Comparison of ENCODE assay signal across 9 mouse cellular contexts in the genomic region with DNA sequence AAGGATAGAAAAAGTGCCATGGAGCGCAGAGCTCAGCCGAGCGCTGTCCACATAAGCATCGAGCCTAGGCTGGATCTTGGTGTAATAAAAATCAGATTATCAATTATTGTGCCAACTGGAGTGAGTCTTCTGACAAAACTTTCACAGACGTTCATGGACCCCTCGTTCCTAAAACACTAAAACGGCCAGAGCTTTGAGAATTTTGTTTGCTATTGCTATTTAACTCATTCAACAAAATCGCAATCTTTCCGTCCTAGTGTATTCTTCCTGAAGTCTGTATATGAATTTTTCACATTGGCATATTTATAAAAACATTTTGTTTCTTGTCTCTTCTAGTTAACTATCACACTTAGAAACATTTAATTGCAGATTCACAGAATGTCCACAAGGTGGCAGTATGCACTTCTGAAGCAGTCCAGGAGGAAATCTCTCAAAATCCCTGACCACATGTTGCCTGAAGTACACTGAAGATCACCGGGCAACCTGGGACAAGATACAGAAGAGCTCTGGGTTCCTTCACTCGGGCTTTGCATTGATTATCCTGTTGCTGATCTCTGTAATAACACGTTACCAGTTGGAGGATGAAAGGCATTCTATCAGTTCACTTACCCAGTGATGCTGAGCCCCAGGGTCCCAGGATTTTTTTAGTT. TPM values are rescaled to one million over a fixed set of nuclear protein-coding genes. Genes with fewer than 3 reads are reported as not detected.
DNase-seq lines count a peak whose midpoint lies in the region; ATAC-seq and TF ChIP-seq lines count a peak whose summit lies in the region.
"Had no signal": no experiment of that assay in that cellular context is flagged by ENCODE, and none has a peak within 500 bp of the region (broad histone marks: within the 10 kb centered on the region; RNA-seq: fewer than 3 reads in every experiment).

No protein-coding gene starts in this region.

- no peaks in the 10 kb centered on the region; the same call in 1 of the 2 replicates for H3K4me1 ChIP-seq in heart, adult 2 months (ENCODE audit: control insufficient read depth, insufficient read depth, low read length)
- H3K4me1 ChIP-seq in heart, embryonic 12.5 days (replicated peaks): no peaks in the 10 kb centered on the region; the same call in 1 of the 2 replicates
- no peaks in the 10 kb centered on the region for H3K4me1 ChIP-seq in ES-Bruce4 (ENCODE audit: control insufficient read depth, insufficient read depth, low read length)
- H3K4me1 ChIP-seq in hindbrain, embryonic 11.5 days (replicated peaks; ENCODE audit: control insufficient read depth, insufficient read depth, low read length): no peaks in the 10 kb centered on the region
- H3K4me1 ChIP-seq in lung, postnatal 0 days (ENCODE audit: insufficient read depth, low read depth, low read length): no peaks in the 10 kb centered on the region
- H3K4me1 ChIP-seq in small intestine, adult 2 months (ENCODE audit: control insufficient read depth, insufficient read depth, insufficient read length, low read length): no peaks in the 10 kb centered on the region

- intact Hi-C loops in heart, adult 2 months (cut with DNase I): loop anchor here (1.0 to 5.0 kb wide), 2 partner anchors 64 to 594 kb away; no protein-coding TSS in a partner anchor

- no peak for TF ChIP-seq EP300 in heart, adult 2 months (IDR thresholded peaks at IDR 0.05; ENCODE audit: insufficient read depth, low read depth, low read length)
- no peak for TF ChIP-seq EP300 in ES-Bruce4 (IDR thresholded peaks at IDR 0.05; ENCODE audit: insufficient read depth, low read depth, low read length)
- no peak for TF ChIP-seq EP300 in lung, postnatal 0 days (IDR thresholded peaks at IDR 0.05)

- no peak overlapping the region for H3K4me3 ChIP-seq in heart, adult 2 months
- no peak overlapping the region for H3K4me3 ChIP-seq in heart, embryonic 12.5 days
- H3K4me3 ChIP-seq in ES-Bruce4 (ENCODE audit: low read depth, low read length): no peak overlapping the region
- no peak overlapping the region for H3K4me3 ChIP-seq in hindbrain, embryonic 11.5 days (ENCODE audit: low read depth, low read length)
- no peak overlapping the region for H3K4me3 ChIP-seq in lung, postnatal 0 days (ENCODE audit: low read depth, low read length)
- no peak overlapping the region for H3K4me3 ChIP-seq in small intestine, adult 2 months (ENCODE audit: low read depth, low read length)
- H3K4me3 ChIP-seq: myocyte had no signal

- H3K79me2 ChIP-seq in heart, adult 2 months (replicated peaks; ENCODE audit: control insufficient read depth, insufficient read depth, low read length): no peaks in the 10 kb centered on the region

- 20% methylated on average over 12 of the region's 12 CpGs for WGBS in heart, adult 2 months
- WGBS in heart, embryonic 12.5 days: 21% methylated on average over 12 of the region's 12 CpGs
- WGBS in hindbrain, embryonic 11.5 days: 29% methylated on average over 12 of the region's 12 CpGs
- 23% methylated on average over 12 of the region's 12 CpGs for WGBS in lung, postnatal 0 days
- 28% methylated on average over 12 of the region's 12 CpGs for WGBS in small intestine, adult 2 months

- no peaks in the 10 kb centered on the region for H3K36me3 ChIP-seq in heart, adult 2 months (ENCODE audit: control insufficient read depth, insufficient read depth, low read length)
- H3K36me3 ChIP-seq in heart, embryonic 12.5 days: no peaks in the 10 kb centered on the region
- H3K36me3 ChIP-seq in ES-Bruce4 (ENCODE audit: control insufficient read depth, insufficient read depth, low read length, poor library complexity, severe bottlenecking): no peaks in the 10 kb centered on the region
- H3K36me3 ChIP-seq in hindbrain, embryonic 11.5 days (ENCODE audit: control insufficient read depth, insufficient read depth, low read length): no peaks in the 10 kb centered on the region
- no peaks in the 10 kb centered on the region for H3K36me3 ChIP-seq in lung, postnatal 0 days (ENCODE audit: insufficient read depth, low read length)
- no peaks in the 10 kb centered on the region for H3K36me3 ChIP-seq in small intestine, adult 2 months (ENCODE audit: control insufficient read depth, insufficient read depth, low read length)

- no peak overlapping the region for H3K27ac ChIP-seq in heart, adult 2 months
- H3K27ac ChIP-seq in heart, embryonic 12.5 days (ENCODE audit: poor library complexity, severe bottlenecking): no peak overlapping the region
- no peak overlapping the region for H3K27ac ChIP-seq in ES-Bruce4 (ENCODE audit: insufficient read depth, low read length)
- no peak overlapping the region for H3K27ac ChIP-seq in hindbrain, embryonic 11.5 days (ENCODE audit: low read depth, low read length)
- H3K27ac ChIP-seq in lung, postnatal 0 days (ENCODE audit: low read length): no peak overlapping the region
- H3K27ac ChIP-seq in small intestine, adult 2 months (ENCODE audit: insufficient read depth, low read depth, low read length): no peak overlapping the region

- H3K4me2 ChIP-seq in heart, embryonic 12.5 days: no peak overlapping the region; the same call in 1 of the 2 replicates
- no peak overlapping the region for H3K4me2 ChIP-seq in hindbrain, embryonic 11.5 days (replicated peaks; ENCODE audit: low read depth, low read length)
- 0 out of 2 replicates have a peak overlapping the region, but pooled peaks have one; percentile 14 for H3K4me2 ChIP-seq in lung, postnatal 0 days (replicated peaks; ENCODE audit: low read depth, low read length)

- no peak overlapping the region for H3K9ac ChIP-seq in heart, adult 2 months (ENCODE audit: low read depth, low read length)
- no peak overlapping the region for H3K9ac ChIP-seq in heart, embryonic 12.5 days
- no peak overlapping the region for H3K9ac ChIP-seq in ES-Bruce4 (ENCODE audit: low read depth, poor library complexity, severe bottlenecking)
- H3K9ac ChIP-seq in hindbrain, embryonic 11.5 days (ENCODE audit: low read depth, low read length): no peak overlapping the region
- no peak overlapping the region for H3K9ac ChIP-seq in lung, postnatal 0 days (replicated peaks; ENCODE audit: low read depth)

- peak; percentile 95; the same call in 1 of the 2 replicates for TF ChIP-seq CTCF in heart, adult 2 months (IDR thresholded peaks at IDR 0.05)
- TF ChIP-seq CTCF in ES-Bruce4 (IDR thresholded peaks at IDR 0.05; ENCODE audit: low read depth, low read length): peak; percentile 18
- peak; percentile 92 for TF ChIP-seq CTCF in lung, postnatal 0 days (IDR thresholded peaks at IDR 0.05)
- peak; percentile 45; the same call in 1 of the 2 replicates for TF ChIP-seq CTCF in small intestine, adult 2 months (IDR thresholded peaks at IDR 0.05; ENCODE audit: extremely low read depth, insufficient read length, insufficient replicate concordance, low read depth, low read length)

- peaks cover 1% of the 10 kb centered on the region; the same call in 1 of the 2 replicates for H3K27me3 ChIP-seq in heart, adult 2 months (ENCODE audit: control insufficient read depth, insufficient read depth, low read length)
- H3K27me3 ChIP-seq in heart, embryonic 12.5 days (replicated peaks): 0 out of 2 replicates have a peak, but pooled peaks cover 4% of the 10 kb centered on the region
- H3K27me3 ChIP-seq in ES-Bruce4 (ENCODE audit: control insufficient read depth, insufficient read depth, low read length, poor library complexity, severe bottlenecking): no peaks in the 10 kb centered on the region
- no peaks in the 10 kb centered on the region for H3K27me3 ChIP-seq in hindbrain, embryonic 11.5 days (ENCODE audit: control insufficient read depth, insufficient read depth, low read length)
- H3K27me3 ChIP-seq in lung, postnatal 0 days (replicated peaks; ENCODE audit: insufficient read depth, low read length): no peaks in the 10 kb centered on the region
- no peaks in the 10 kb centered on the region for H3K27me3 ChIP-seq in small intestine, adult 2 months (ENCODE audit: control insufficient read depth, insufficient read depth, low read length)

- no peak for ATAC-seq in heart, embryonic 12.5 days (ENCODE audit: insufficient number of reproducible peaks, low FRiP score)
- ATAC-seq in hindbrain, embryonic 11.5 days (ENCODE audit: low FRiP score): peak; percentile 56; the same call in 1 of the 2 replicates
- ATAC-seq in lung, postnatal 0 days: peak; percentile 32; the same call in 1 of the 2 replicates

- no peaks in the 10 kb centered on the region for H3K9me3 ChIP-seq in heart, embryonic 12.5 days (replicated peaks)
- H3K9me3 ChIP-seq in ES-Bruce4 (replicated peaks; ENCODE audit: control insufficient read depth, insufficient read depth, low read length, poor library complexity, severe bottlenecking): no peaks in the 10 kb centered on the region; the same call in 1 of the 2 replicates
- no peaks in the 10 kb centered on the region for H3K9me3 ChIP-seq in hindbrain, embryonic 11.5 days (ENCODE audit: control insufficient read depth, low read length)
- no peaks in the 10 kb centered on the region for H3K9me3 ChIP-seq in lung, postnatal 0 days (ENCODE audit: low read length)

- TF ChIP-seq POLR2A in heart, adult 2 months (IDR thresholded peaks at IDR 0.05; ENCODE audit: insufficient read depth, low read depth, low read length): no peak
- no peak for TF ChIP-seq POLR2A in ES-Bruce4 (IDR thresholded peaks at IDR 0.05; ENCODE audit: insufficient read depth, low read length)
- no peak for TF ChIP-seq POLR2A in small intestine, adult 2 months (IDR thresholded peaks at IDR 0.05; ENCODE audit: low read depth, low read length)

- peak; percentile 8 to 17 for DNase-seq in heart, adult 2 months
- peak; percentile 22 to 23 for DNase-seq in cerebellum, postnatal 25 days
- DNase-seq in hindbrain, embryonic 11.5 days (ENCODE audit: low spot score): peak; percentile 61
- DNase-seq in lung, postnatal 0 days (ENCODE audit: low spot score): peak; percentile 90
- DNase-seq in gastrocnemius, postnatal 25 days: no peak

RNA-seq across cellular contexts. Expression of a gene that starts 1.1 kb away (rescaled TPM):
- not detected for total RNA-seq in heart, adult 2 months (2021)
- not detected in 2 replicates for polyA plus RNA-seq in heart, adult 2 months (2012; rRNA removed)
- polyA plus RNA-seq in heart, embryonic 12.5 days (2016; fragmentation: Nextera tagmentation; extraction: Ambion mirVana): not detected in 2 replicates
- not detected in 2 replicates for polyA plus RNA-seq in ES-Bruce4 (2011; ENCODE audit: insufficient read depth, insufficient read length, low read depth, missing spikeins)
- not detected in 2 replicates for polyA plus RNA-seq in hindbrain, embryonic 11.5 days (2014; fragmentation: Nextera tagmentation; extraction: Ambion mirVana)
- polyA plus RNA-seq in lung, postnatal 0 days (2015; fragmentation: Nextera tagmentation; extraction: Ambion mirVana): 0.11 TPM in 1 of 2 replicates, not detected in the other
- polyA plus RNA-seq in small intestine, adult 2 months (2012; rRNA removed): not detected in 2 replicates
- not detected for total RNA-seq in gastrocnemius, postnatal 25 days (2021)
- polyA plus RNA-seq: myocyte had no signal

Comparison
In these comparisons a context has a peak if more than half of its experiments do, and no peak if none do; other contexts are left out.
1. CTCF ChIP-seq: peak in every context shown above with its lines; median percentile 95 in heart, adult 2 months; 92 in lung, postnatal 0 days; 45 in small intestine, adult 2 months; 18 in ES-Bruce4.